Mouse (Mus musculus) embryonic facial prominence, embryonic 13.5 days (tissue): ENCODE results near the gene Tmem178. TPM values are rescaled to one million over a fixed set of nuclear protein-coding genes. Genes with fewer than 3 reads are reported as not detected.

Experiments used
- ATAC-seq: fragments of 200-750 bp; cut with Nextera tagmentation; 2 replicates; pipeline ENCODE4 v1.8.0; 2017; ENCODE audit warnings: low read depth; ENCODE audit not compliant: insufficient number of reproducible peaks, insufficient read depth, low FRiP score, low TSS enrichment
- H3K27ac ChIP-seq: fragments of 300-500 bp; sonication (generic); 2 replicates; pipeline ENCODE4 v1.5.1; 2015; ENCODE audit warnings: moderate library complexity, mild to moderate bottlenecking, inconsistent platforms
- H3K27me3 ChIP-seq: fragments of 300-500 bp; sonication (generic); 2 replicates; pipeline ENCODE4 v1.6.1; 2015; ENCODE audit warnings: mild to moderate bottlenecking, inconsistent platforms
- H3K36me3 ChIP-seq: fragments of 300-500 bp; sonication (generic); 2 replicates; pipeline ENCODE4 v1.6.1; 2015; ENCODE audit warnings: mild to moderate bottlenecking, inconsistent platforms
- H3K4me1 ChIP-seq: fragments of 300-500 bp; sonication (generic); 2 replicates; pipeline ENCODE4 v1.6.1; 2015; ENCODE audit warnings: inconsistent platforms
- H3K4me2 ChIP-seq: fragments of 300-500 bp; sonication (generic); 2 replicates; pipeline ENCODE4 v1.6.1; 2015; ENCODE audit warnings: moderate library complexity, mild to moderate bottlenecking, inconsistent platforms
- H3K4me3 ChIP-seq: fragments of 300-500 bp; sonication (generic); 2 replicates; pipeline ENCODE4 v1.5.1; 2015; ENCODE audit warnings: mild to moderate bottlenecking, inconsistent platforms
- H3K9ac ChIP-seq: fragments of 300-500 bp; sonication (generic); 2 replicates; pipeline ENCODE4 v1.6.1; 2015; ENCODE audit warnings: mild to moderate bottlenecking, inconsistent platforms
- H3K9me3 ChIP-seq: fragments of 300-500 bp; sonication (generic); 2 replicates; pipeline ENCODE4 v1.6.1; 2016; ENCODE audit warnings: inconsistent platforms
- WGBS: fragments of 180-500 bp; shearing (Covaris S2); methylation state at CpG from one replicate; pipeline ENCODE4 v1.1.7; 2015; ENCODE audit warnings: mixed read lengths; 5-methylcytosine and 5-hydroxymethylcytosine counted together
- polyA plus RNA-seq: library from polyadenylated mRNA; unstranded; fragments of >200 nt; fragmentation: Nextera tagmentation; extraction: Ambion mirVana; gene quantifications from 2 replicates; pipeline ENCODE4 v1.2.1, GENCODE M21; 2015

Gene Tmem178
- polyA plus RNA-seq, 1 experiment from 2014 or later: 4.7 TPM

GRCm38 (mm10) chr17:81038707-81039408 is 94.4 kb downstream of the Tmem178 start:
- peaks cover 85% of the 10 kb centered on the region for H3K36me3 ChIP-seq
- no peak overlapping the region for H3K9ac ChIP-seq
- ATAC-seq: no peak

GRCm38 (mm10) chr17:81041662-81042061 is 97.2 kb downstream of the Tmem178 start:
- H3K4me1 ChIP-seq: no peaks in the 10 kb centered on the region
- H3K9me3 ChIP-seq: no peaks in the 10 kb centered on the region
- ATAC-seq: no peak
- no peak overlapping the region for H3K4me2 ChIP-seq
- no peak overlapping the region for H3K27ac ChIP-seq
- H3K27me3 ChIP-seq: no peaks in the 10 kb centered on the region
- H3K36me3 ChIP-seq: peaks cover 74% of the 10 kb centered on the region
- no peak overlapping the region for H3K9ac ChIP-seq
- 86% methylated on average over 2 of the region's 2 CpGs for WGBS
- no peak overlapping the region for H3K4me3 ChIP-seq

More at GRCm38 (mm10) chr17:81038707-81039408, 94.4 kb downstream of the Tmem178 start:
- Histone ChIP-seq H3K9me3 (no peaks in the 10 kb centered on the region), H3K4me1 (no peaks in the 10 kb centered on the region), H3K4me2 (no peak overlapping the region), H3K27me3 (no peaks in the 10 kb centered on the region), H3K4me3 (no peak overlapping the region), H3K27ac (no peak overlapping the region)
- WGBS: 89% methylated on average over 2 of the region's 2 CpGs

DNA sequence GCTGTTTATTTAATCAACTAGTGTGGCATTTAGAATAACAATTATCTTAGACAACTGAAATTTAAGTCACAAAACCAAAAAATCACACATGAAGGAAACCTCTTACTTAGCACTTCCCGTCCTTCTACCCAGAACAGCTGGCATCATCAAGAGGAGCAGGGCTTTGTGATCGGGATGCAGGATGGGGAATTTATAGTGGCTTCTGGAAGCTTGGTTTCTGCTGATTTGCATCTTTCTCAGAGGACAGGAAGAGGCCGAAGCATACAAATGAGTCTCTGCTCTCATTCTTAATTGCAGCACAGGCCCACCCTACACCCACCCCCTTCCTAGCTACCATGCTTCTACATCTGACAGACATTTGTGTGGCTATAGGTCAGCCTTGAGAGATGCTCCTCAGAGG is 99.9 kb downstream of the Tmem178 start:
- Histone ChIP-seq H3K27ac (no peak overlapping the region), H3K4me2 (no peak overlapping the region), H3K4me3 (no peak overlapping the region), H3K27me3 (no peaks in the 10 kb centered on the region), H3K4me1 (peaks cover 5% of the 10 kb centered on the region; the same call in 1 of the 2 replicates), H3K36me3 (peaks cover 62% of the 10 kb centered on the region), H3K9me3 (no peaks in the 10 kb centered on the region), H3K9ac (no peak overlapping the region)
- 86% methylated on average over 3 of the region's 3 CpGs for WGBS
- ATAC-seq: no peak

DNA sequence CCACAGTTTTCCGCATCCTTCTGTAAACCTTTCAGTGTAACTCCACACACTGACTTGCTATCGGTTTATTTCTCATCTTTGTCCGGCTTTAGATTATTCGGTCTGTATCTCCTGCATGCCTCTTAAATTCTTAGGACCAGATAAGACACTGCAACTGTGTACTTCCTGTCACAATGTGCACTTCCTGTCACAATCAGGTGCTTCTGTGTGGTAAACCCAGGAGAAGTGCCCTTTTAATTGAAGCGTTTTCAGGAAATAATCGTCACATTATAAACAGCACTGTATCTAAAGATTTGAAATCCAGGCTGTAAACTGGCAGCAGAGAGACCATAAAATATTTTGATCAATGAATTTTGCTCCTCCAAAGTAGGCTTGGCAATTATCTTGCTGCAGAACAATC is 100.7 kb downstream of the Tmem178 start:
- H3K36me3 ChIP-seq: peaks cover 56% of the 10 kb centered on the region
- no peaks in the 10 kb centered on the region for H3K9me3 ChIP-seq
- H3K4me1 ChIP-seq: peaks cover 5% of the 10 kb centered on the region; the same call in 1 of the 2 replicates
- no peak overlapping the region for H3K27ac ChIP-seq
- ATAC-seq: no peak
- H3K4me2 ChIP-seq: no peak overlapping the region
- no peak overlapping the region for H3K9ac ChIP-seq
- no peaks in the 10 kb centered on the region for H3K27me3 ChIP-seq
- H3K4me3 ChIP-seq: no peak overlapping the region
- 96% methylated on average over 6 of the region's 6 CpGs for WGBS

DNA sequence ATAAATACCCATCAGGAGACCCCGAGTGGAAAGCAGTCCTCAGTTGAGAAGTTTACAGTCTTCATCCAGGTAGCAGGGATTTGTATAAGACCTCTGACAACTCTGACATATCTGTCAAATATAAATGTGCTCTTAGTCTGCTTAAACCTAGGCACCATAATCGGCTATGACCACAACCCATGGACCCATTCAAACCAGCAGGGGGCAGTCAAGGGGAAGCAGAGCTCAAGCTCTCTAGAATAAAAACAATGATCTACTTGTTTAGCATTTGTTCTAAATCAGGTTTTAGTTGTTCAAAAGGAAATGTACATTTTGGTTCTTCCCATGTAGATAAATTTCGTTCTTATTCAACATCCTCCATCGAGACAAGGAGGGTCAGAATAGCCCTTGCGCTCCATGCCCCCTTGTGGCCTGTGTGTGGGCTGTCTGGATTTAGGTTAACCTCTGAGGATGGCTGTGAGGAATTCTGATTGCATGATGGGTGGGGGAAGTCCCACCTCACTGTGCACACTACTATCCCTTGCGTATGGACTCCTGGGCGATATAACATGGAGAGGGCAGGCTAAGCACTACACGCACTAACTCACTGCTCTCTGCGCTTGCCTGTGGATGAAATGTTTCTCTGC is 101.2 kb downstream of the Tmem178 start:
- Histone ChIP-seq H3K4me2 (no peak overlapping the region), H3K27ac (no peak overlapping the region), H3K36me3 (peaks cover 56% of the 10 kb centered on the region), H3K4me1 (peaks cover 5% of the 10 kb centered on the region; the same call in 1 of the 2 replicates), H3K9ac (no peak overlapping the region), H3K27me3 (no peaks in the 10 kb centered on the region), H3K4me3 (no peak overlapping the region), H3K9me3 (no peaks in the 10 kb centered on the region)
- 89% methylated on average over 9 of the region's 9 CpGs for WGBS
- no peak for ATAC-seq

- Histone ChIP-seq H3K4me2 (no peak overlapping the region), H3K27me3 (no peaks in the 10 kb centered on the region), H3K36me3 (peaks cover 51% of the 10 kb centered on the region), H3K4me3 (no peak overlapping the region), H3K4me1 (peaks cover 5% of the 10 kb centered on the region; the same call in 1 of the 2 replicates), H3K9ac (no peak overlapping the region), H3K27ac (no peak overlapping the region), H3K9me3 (no peaks in the 10 kb centered on the region)
- no peak for ATAC-seq
- 57% methylated on average over 7 of the region's 7 CpGs for WGBS
Observed at GRCm38 (mm10) chr17:81047930-81048564, 103.6 kb downstream of the Tmem178 start.

Other genes starting within 250 kb of the Tmem178 start
- 23.7 and 31.7 TPM in 2 replicates for gene Map4k3, start 216.1 kb upstream of the Tmem178 start, polyA plus RNA-seq
- gene Thumpd2, start 120.5 kb downstream of the Tmem178 start, polyA plus RNA-seq: 14.8 and 18.8 TPM in 2 replicates